Mouse (Mus musculus) lung, postnatal 10 days (tissue): ENCODE measurements around the gene Usp49.
A peak's percentile ranks its signal among the peaks of the same experiment; 100 is the strongest.
"Not testable (repeated sequence)": the region's sequence is repeated elsewhere in the genome, so short reads cannot be mapped to it uniquely, and the experiment has no call there.

Experiments
- DNase-seq: peaks from one replicate; pipeline ENCODE4 v3.0.0; 2021

The Usp49 gene

GRCm38 (mm10) chr17:47654346-47654745 is 23.9 kb downstream of the Usp49 start:
- not testable (repeated sequence) for DNase-seq

GRCm38 (mm10) chr17:47655697-47656096 is 25.2 kb downstream of the Usp49 start:
- DNase-seq, result no peak

GRCm38 (mm10) chr17:47657901-47658300 is 27.4 kb downstream of the Usp49 start:
- DNase-seq, result no peak

GRCm38 (mm10) chr17:47658741-47659243 is 28.3 kb downstream of the Usp49 start:
- DNase-seq, result no peak

GRCm38 (mm10) chr17:47663009-47663713 is 32.7 kb downstream of the Usp49 start:
- no peak for DNase-seq

- no peak for DNase-seq
These were observed 34.0 kb downstream of the Usp49 start for GRCm38 (mm10) chr17:47664474-47664873.

GRCm38 (mm10) chr17:47669166-47669565 is 38.7 kb downstream of the Usp49 start:
- DNase-seq, result no peak

GRCm38 (mm10) chr17:47671988-47672310 is 41.5 kb downstream of the Usp49 start:
- no peak for DNase-seq

- peak; percentile 87 for DNase-seq
These were observed 42.0 kb downstream of the Usp49 start for GRCm38 (mm10) chr17:47672311-47673111.

- peak; percentile 85 for DNase-seq
These were observed 46.1 kb downstream of the Usp49 start for GRCm38 (mm10) chr17:47676581-47676980.

GRCm38 (mm10) chr17:47678238-47678637 is 47.7 kb downstream of the Usp49 start:
- no peak for DNase-seq

- DNase-seq, result no peak
These were observed 48.2 kb downstream of the Usp49 start for GRCm38 (mm10) chr17:47678702-47679101.

- DNase-seq, result no peak
These were observed 52.3 kb downstream of the Usp49 start for GRCm38 (mm10) chr17:47682836-47683235.

GRCm38 (mm10) chr17:47687409-47688343 is 57.2 kb downstream of the Usp49 start:
- peak; percentile 97 for DNase-seq

GRCm38 (mm10) chr17:47688344-47688607 is 57.8 kb downstream of the Usp49 start, which contains the start of gene Tomm6:
Gene Tomm6, minus strand, starts transcription at chr17:47688386.
- DNase-seq, result no peak

GRCm38 (mm10) chr17:47688608-47689575 is 58.4 kb downstream of the Usp49 start, which contains the start of gene Frs3:
Gene Frs3, plus strand, starts transcription at chr17:47689030.
- peak; percentile 86 for DNase-seq

- DNase-seq, result no peak
These were observed 59.4 kb downstream of the Usp49 start for GRCm38 (mm10) chr17:47689894-47690293.

- no peak for DNase-seq
These were observed 61.2 kb downstream of the Usp49 start for GRCm38 (mm10) chr17:47691650-47692049.

GRCm38 (mm10) chr17:47693671-47694441 is 63.4 kb downstream of the Usp49 start:
- DNase-seq, result peak; percentile 27

- no peak for DNase-seq
These were observed 63.8 kb downstream of the Usp49 start, which contains the start of gene Gm21981 for GRCm38 (mm10) chr17:47694442-47694502. Gene Gm21981, minus strand, starts transcription at chr17:47694455.

- peak; percentile 98 for DNase-seq
These were observed 64.2 kb downstream of the Usp49 start, which contains the start of gene Prickle4 for GRCm38 (mm10) chr17:47694503-47695336. Gene Prickle4, minus strand, starts transcription at chr17:47694736.
